Mouse (Mus musculus): ENCODE data around the gene Dnase2b. TPM values are rescaled to one million over a fixed set of nuclear protein-coding genes. Genes with fewer than 3 reads are reported as not detected.

Gene Dnase2b
- polyA plus RNA-seq, 1 experiment, result not detected

GRCm38 (mm10) chr3:146591159-146591558 is 24.2 kb downstream of the Dnase2b start:
- DNase-seq (ENCODE audit: low read depth), result no peak
- TF ChIP-seq POLR2A (IDR thresholded peaks at IDR 0.05; ENCODE audit: borderline replicate concordance, extremely low read depth, insufficient read depth, insufficient read length, poor library complexity, severe bottlenecking) (no peak), CTCF (IDR thresholded peaks at IDR 0.05; ENCODE audit: borderline replicate concordance, extremely low read depth, insufficient read depth, insufficient read length) (no peak)

DNA sequence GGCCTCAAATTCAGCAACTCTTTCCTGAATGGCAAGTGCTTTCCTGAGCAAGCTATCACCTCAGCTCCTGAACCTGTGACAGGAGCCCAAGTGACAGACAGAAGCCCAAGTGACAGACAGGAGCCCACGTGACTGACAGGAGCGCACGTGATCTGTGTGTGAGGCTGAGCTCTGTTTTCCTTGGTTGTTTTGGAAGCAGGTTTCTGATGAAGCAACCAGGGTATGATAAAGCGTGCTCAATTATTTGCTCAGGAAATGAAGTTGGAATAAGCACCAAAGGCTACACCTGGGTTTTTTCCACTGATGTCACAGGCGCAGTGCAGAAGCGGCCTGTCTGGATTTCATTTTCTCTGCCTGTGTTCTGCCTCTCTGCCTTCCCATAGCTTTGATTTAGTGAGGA is 25.9 kb downstream of the Dnase2b start:
- TF ChIP-seq POLR2A (IDR thresholded peaks at IDR 0.05; ENCODE audit: borderline replicate concordance, extremely low read depth, insufficient read depth, insufficient read length, poor library complexity, severe bottlenecking), result no peak

DNA sequence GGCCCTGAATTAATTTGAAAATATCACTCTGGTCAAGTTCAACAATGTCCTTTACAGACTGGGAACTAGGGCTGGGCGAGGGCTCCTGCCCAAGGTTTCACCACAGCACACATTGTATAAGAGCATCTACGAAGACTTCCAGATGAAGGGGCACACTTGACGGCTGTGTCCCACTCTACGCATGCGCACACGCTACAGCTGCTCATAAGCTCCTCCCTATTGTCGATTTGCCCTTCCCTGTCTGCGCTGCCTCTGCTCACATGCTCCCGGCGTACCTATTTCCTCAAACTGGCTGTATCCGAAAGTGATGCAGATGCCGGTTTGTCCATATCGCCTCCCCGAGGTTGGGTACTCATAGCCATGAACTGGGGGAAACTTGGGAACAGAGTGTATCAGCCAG is 28.8 kb downstream of the Dnase2b start:
- no peak for DNase-seq (ENCODE audit: low read depth)
- TF ChIP-seq POLR2A (IDR thresholded peaks at IDR 0.05; ENCODE audit: borderline replicate concordance, extremely low read depth, insufficient read depth, insufficient read length, poor library complexity, severe bottlenecking) (no peak), CTCF (IDR thresholded peaks at IDR 0.05; ENCODE audit: borderline replicate concordance, extremely low read depth, insufficient read depth, insufficient read length) (no peak)

More for the DNA sequence above, 25.9 kb downstream of the Dnase2b start:
- no peak for DNase-seq (ENCODE audit: low read depth)

DNA sequence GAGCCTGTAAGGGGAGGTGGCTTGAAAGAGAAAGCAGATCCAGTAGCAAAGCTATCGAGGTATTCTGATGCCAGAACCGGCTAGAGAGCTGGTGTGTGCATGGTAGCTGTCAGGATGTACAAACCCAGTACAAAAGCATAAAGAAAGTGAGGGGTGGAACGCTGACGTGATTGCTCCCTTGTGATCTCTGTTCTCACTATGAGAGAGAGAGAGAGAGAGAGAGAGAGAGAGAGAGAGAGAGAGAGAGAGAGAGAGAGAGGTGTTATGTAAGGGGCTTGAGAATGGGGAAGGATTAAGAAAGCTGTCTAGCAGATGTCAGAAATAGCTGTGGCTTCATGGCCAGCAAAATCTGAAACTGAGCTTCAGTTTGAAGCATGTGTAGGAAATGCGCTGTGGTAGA is 31.5 kb downstream of the Dnase2b start:
- no peak for DNase-seq (ENCODE audit: low read depth)
- TF ChIP-seq POLR2A (IDR thresholded peaks at IDR 0.05; ENCODE audit: borderline replicate concordance, extremely low read depth, insufficient read depth, insufficient read length, poor library complexity, severe bottlenecking), result no peak
- TF ChIP-seq CTCF (IDR thresholded peaks at IDR 0.05; ENCODE audit: borderline replicate concordance, extremely low read depth, insufficient read depth, insufficient read length), result no peak

GRCm38 (mm10) chr3:146583478-146583877 is 31.9 kb downstream of the Dnase2b start:
- TF ChIP-seq CTCF (IDR thresholded peaks at IDR 0.05; ENCODE audit: borderline replicate concordance, extremely low read depth, insufficient read depth, insufficient read length) (no peak), POLR2A (IDR thresholded peaks at IDR 0.05; ENCODE audit: borderline replicate concordance, extremely low read depth, insufficient read depth, insufficient read length, poor library complexity, severe bottlenecking) (no peak)

DNA sequence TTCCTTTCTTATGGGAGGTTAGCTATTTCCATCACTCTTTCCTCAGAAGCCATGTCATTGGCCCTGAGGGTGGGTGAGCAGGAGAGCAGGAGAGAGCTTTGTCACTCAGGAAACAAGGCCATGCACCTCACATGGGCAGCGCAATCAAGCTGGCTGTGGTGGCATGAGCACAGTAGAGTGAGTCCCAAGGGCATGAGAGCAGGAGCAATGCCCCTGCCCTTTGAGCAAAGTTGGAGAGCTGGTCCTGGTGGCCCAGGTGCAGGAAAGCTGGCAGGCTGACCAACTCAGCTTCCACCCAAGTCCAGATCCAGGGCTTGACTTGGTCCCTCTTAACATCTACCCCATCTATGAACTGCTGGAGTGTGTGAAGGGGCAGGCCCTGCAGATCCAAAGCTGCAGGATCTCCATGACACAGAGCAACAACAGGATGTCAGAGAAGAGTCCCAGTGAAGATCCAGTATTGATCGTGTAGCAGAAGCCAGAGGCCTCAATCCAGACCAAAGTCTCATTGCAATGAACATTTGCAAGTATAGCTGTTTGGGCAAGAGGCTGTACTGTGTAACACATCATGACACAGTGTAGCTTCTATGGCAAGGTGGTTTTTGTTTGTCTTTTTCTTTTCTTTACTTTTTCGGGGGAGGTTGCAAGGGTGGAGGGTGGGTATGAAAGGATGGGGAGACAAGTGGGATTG is 35.2 kb downstream of the Dnase2b start:
- TF ChIP-seq CTCF (IDR thresholded peaks at IDR 0.05; ENCODE audit: borderline replicate concordance, extremely low read depth, insufficient read depth, insufficient read length) (no peak), POLR2A (IDR thresholded peaks at IDR 0.05; ENCODE audit: borderline replicate concordance, extremely low read depth, insufficient read depth, insufficient read length, poor library complexity, severe bottlenecking) (no peak)
- DNase-seq (ENCODE audit: low read depth), result no peak

More at GRCm38 (mm10) chr3:146583478-146583877, 31.9 kb downstream of the Dnase2b start:
- no peak for DNase-seq (ENCODE audit: low read depth)

GRCm38 (mm10) chr3:146577591-146577990 is 37.8 kb downstream of the Dnase2b start:
- TF ChIP-seq POLR2A (IDR thresholded peaks at IDR 0.05; ENCODE audit: borderline replicate concordance, extremely low read depth, insufficient read depth, insufficient read length, poor library complexity, severe bottlenecking) (no peak), CTCF (IDR thresholded peaks at IDR 0.05; ENCODE audit: borderline replicate concordance, extremely low read depth, insufficient read depth, insufficient read length) (no peak)
- DNase-seq (ENCODE audit: low read depth), result no peak

DNA sequence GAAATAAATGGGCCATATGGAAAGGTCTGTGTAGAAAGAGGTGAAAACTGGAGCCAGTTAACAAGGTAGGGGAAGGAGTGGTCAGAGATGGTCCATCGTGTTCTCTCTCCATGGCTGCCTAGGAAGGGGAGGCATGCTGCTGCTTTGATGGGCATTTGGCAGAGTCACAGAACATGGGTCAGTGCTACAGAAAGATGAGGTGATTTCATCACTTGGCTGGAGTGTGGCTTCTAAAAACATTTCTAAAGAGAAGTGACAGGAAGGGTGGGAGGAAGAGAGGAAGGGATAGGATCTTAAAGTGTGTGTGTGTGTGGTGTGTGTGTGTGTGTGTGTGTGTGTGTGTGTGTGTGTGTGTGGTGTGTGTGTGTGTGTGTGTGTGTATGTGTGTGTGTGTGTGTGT is 44.1 kb downstream of the Dnase2b start:
- peak; percentile 38 for DNase-seq (ENCODE audit: low read depth)
- TF ChIP-seq CTCF (IDR thresholded peaks at IDR 0.05; ENCODE audit: borderline replicate concordance, extremely low read depth, insufficient read depth, insufficient read length) (no peak), POLR2A (IDR thresholded peaks at IDR 0.05; ENCODE audit: borderline replicate concordance, extremely low read depth, insufficient read depth, insufficient read length, poor library complexity, severe bottlenecking) (no peak)

DNA sequence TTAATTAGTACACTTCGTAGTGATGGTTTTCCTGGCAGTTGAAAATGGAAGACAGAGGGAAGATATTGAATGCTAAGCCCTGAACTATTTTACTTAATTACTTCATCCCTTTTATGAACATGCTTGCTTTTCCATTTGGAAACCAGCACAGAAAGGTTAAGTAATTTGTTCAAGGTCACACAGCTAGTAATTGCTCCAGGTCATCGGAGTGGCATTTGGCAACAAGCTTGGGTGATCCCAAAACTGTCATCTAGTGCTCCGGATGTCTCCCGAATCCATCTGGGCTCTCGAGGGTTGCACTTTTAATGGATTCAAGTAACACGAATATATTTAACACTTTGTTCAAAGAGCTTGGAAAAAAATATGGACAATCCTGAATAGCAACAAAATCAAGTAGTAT is 44.5 kb downstream of the Dnase2b start:
- DNase-seq (ENCODE audit: low read depth), result peak; percentile 22
- TF ChIP-seq POLR2A (IDR thresholded peaks at IDR 0.05; ENCODE audit: borderline replicate concordance, extremely low read depth, insufficient read depth, insufficient read length, poor library complexity, severe bottlenecking) (no peak), CTCF (IDR thresholded peaks at IDR 0.05; ENCODE audit: borderline replicate concordance, extremely low read depth, insufficient read depth, insufficient read length) (no peak)

- no peak for TF ChIP-seq CTCF (IDR thresholded peaks at IDR 0.05; ENCODE audit: borderline replicate concordance, extremely low read depth, insufficient read depth, insufficient read length)
- TF ChIP-seq POLR2A (IDR thresholded peaks at IDR 0.05; ENCODE audit: borderline replicate concordance, extremely low read depth, insufficient read depth, insufficient read length, poor library complexity, severe bottlenecking), result no peak
- no peak for DNase-seq (ENCODE audit: low read depth)
Observed at GRCm38 (mm10) chr3:146570148-146570782, 45.1 kb downstream of the Dnase2b start, which contains the start of gene Uox. TSS of gene Uox (plus strand) at chr3:146570426.

GRCm38 (mm10) chr3:146569594-146569993 is 45.8 kb downstream of the Dnase2b start:
- no peak for DNase-seq (ENCODE audit: low read depth)
- TF ChIP-seq POLR2A (IDR thresholded peaks at IDR 0.05; ENCODE audit: borderline replicate concordance, extremely low read depth, insufficient read depth, insufficient read length, poor library complexity, severe bottlenecking) (no peak), CTCF (IDR thresholded peaks at IDR 0.05; ENCODE audit: borderline replicate concordance, extremely low read depth, insufficient read depth, insufficient read length) (no peak)
